ENCODE assay signal across 9 mouse cellular contexts in the genomic region with DNA sequence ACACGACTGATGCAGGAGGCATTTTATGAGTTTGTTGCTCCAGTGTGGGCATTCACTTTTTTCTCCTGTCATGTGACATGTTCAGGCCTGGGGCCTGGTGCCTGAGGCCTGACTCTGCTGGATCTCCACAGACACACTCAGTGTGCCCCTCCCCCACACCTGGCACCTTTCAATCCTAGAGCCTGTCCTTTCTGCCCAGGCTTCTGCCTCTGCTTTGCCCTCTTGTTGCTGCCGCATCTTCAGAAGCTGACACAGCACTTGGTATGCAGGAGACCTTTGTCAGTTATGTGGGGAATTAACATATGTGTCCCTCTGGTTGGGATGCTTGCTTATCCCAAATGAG.
A peak's percentile ranks its signal among the peaks of the same experiment; 100 is the strongest.
DNase-seq lines count a peak whose midpoint lies in the region; ATAC-seq and TF ChIP-seq lines count a peak whose summit lies in the region.
"Had no signal": no experiment of that assay in that cellular context is flagged by ENCODE, and none has a peak within 500 bp of the region (broad histone marks: within the 10 kb centered on the region; RNA-seq: fewer than 3 reads in every experiment).

No protein-coding gene starts in this region.

- H3K27ac ChIP-seq in hindbrain, embryonic 10.5 days: peak overlapping the region; percentile 35
- no peak overlapping the region for H3K27ac ChIP-seq in hindbrain, embryonic 16.5 days (ENCODE audit: low read depth, low read length)
- 0 out of 2 replicates have a peak overlapping the region, but pooled peaks have one; percentile 7 for H3K27ac ChIP-seq in hindbrain, embryonic 12.5 days
- no peak overlapping the region for H3K27ac ChIP-seq in midbrain, postnatal 0 days (ENCODE audit: low read depth, low read length)

- no peak overlapping the region for H3K4me3 ChIP-seq in hindbrain, embryonic 10.5 days
- no peak overlapping the region for H3K4me3 ChIP-seq in hindbrain, embryonic 16.5 days (ENCODE audit: low read length)
- no peak overlapping the region for H3K4me3 ChIP-seq in hindbrain, embryonic 12.5 days
- no peak overlapping the region for H3K4me3 ChIP-seq in midbrain, postnatal 0 days (ENCODE audit: low read depth, low read length)

- DNase-seq in hindbrain, embryonic 10.5 days (ENCODE audit: low spot score): no peak
- peak; percentile 12 to 24 for DNase-seq in cerebellum, postnatal 36 days
- no peak for DNase-seq in midbrain, postnatal 0 days (ENCODE audit: low spot score)
- DNase-seq in right cerebral cortex, postnatal 10 days (ENCODE audit: low spot score in 2 of 2): no peak
- no peak for DNase-seq in lung, postnatal 36 days
- no peak for DNase-seq in gastrocnemius, adult 8-10 months (ENCODE audit: low spot score in 2 of 2)

- no peaks in the 10 kb centered on the region for H3K9me3 ChIP-seq in hindbrain, embryonic 10.5 days
- no peaks in the 10 kb centered on the region for H3K9me3 ChIP-seq in hindbrain, embryonic 16.5 days (ENCODE audit: control insufficient read depth, low read length)
- H3K9me3 ChIP-seq in hindbrain, embryonic 12.5 days (replicated peaks): no peaks in the 10 kb centered on the region
- no peaks in the 10 kb centered on the region for H3K9me3 ChIP-seq in midbrain, postnatal 0 days (ENCODE audit: low read length)

- no peaks in the 10 kb centered on the region for H3K36me3 ChIP-seq in hindbrain, embryonic 10.5 days
- H3K36me3 ChIP-seq in hindbrain, embryonic 16.5 days (ENCODE audit: control insufficient read depth, insufficient read depth, low read length): no peaks in the 10 kb centered on the region
- no peaks in the 10 kb centered on the region for H3K36me3 ChIP-seq in hindbrain, embryonic 12.5 days
- no peaks in the 10 kb centered on the region for H3K36me3 ChIP-seq in midbrain, postnatal 0 days (ENCODE audit: insufficient read depth, low read length)

- peaks cover 20% of the 10 kb centered on the region for H3K4me1 ChIP-seq in hindbrain, embryonic 10.5 days (replicated peaks)
- peaks cover 4% of the 10 kb centered on the region; the same call in 1 of the 2 replicates for H3K4me1 ChIP-seq in hindbrain, embryonic 16.5 days (ENCODE audit: control insufficient read depth, insufficient read depth, low read depth, low read length)
- H3K4me1 ChIP-seq in hindbrain, embryonic 12.5 days: peaks cover 14% of the 10 kb centered on the region
- no peaks in the 10 kb centered on the region for H3K4me1 ChIP-seq in midbrain, postnatal 0 days (ENCODE audit: insufficient read depth, low read length)

- 72% methylated on average over 2 of the region's 2 CpGs for WGBS in hindbrain, embryonic 10.5 days
- 62% methylated on average over 2 of the region's 2 CpGs for WGBS in hindbrain, embryonic 16.5 days
- WGBS in hindbrain, embryonic 12.5 days: 59% methylated on average over 2 of the region's 2 CpGs
- WGBS in midbrain, postnatal 0 days: 48% methylated on average over 2 of the region's 2 CpGs

- no peaks in the 10 kb centered on the region for H3K27me3 ChIP-seq in hindbrain, embryonic 10.5 days (ENCODE audit: insufficient read depth, poor library complexity, severe bottlenecking)
- no peaks in the 10 kb centered on the region for H3K27me3 ChIP-seq in hindbrain, embryonic 16.5 days (replicated peaks; ENCODE audit: control insufficient read depth, insufficient read depth, low read length)
- H3K27me3 ChIP-seq in hindbrain, embryonic 12.5 days: no peaks in the 10 kb centered on the region
- H3K27me3 ChIP-seq in midbrain, postnatal 0 days (ENCODE audit: insufficient read depth, low read length): no peaks in the 10 kb centered on the region

- no peak overlapping the region for H3K9ac ChIP-seq in hindbrain, embryonic 16.5 days (ENCODE audit: low read depth, low read length)
- no peak overlapping the region for H3K9ac ChIP-seq in hindbrain, embryonic 12.5 days
- H3K9ac ChIP-seq in midbrain, postnatal 0 days (replicated peaks; ENCODE audit: low read length, poor library complexity, severe bottlenecking): 0 out of 2 replicates have a peak overlapping the region, but pooled peaks have one; percentile 13

- no peak for TF ChIP-seq CTCF in midbrain, postnatal 0 days (IDR thresholded peaks at IDR 0.05)

- no peak overlapping the region for H3K4me2 ChIP-seq in hindbrain, embryonic 16.5 days (ENCODE audit: low read length)
- no peak overlapping the region for H3K4me2 ChIP-seq in hindbrain, embryonic 12.5 days (replicated peaks)
- H3K4me2 ChIP-seq in midbrain, postnatal 0 days (ENCODE audit: low read depth, low read length, poor library complexity, severe bottlenecking): no peak overlapping the region

- ATAC-seq in hindbrain, embryonic 16.5 days: no peak
- ATAC-seq in hindbrain, embryonic 12.5 days (ENCODE audit: low FRiP score): no peak
- peak; percentile 48; the same call in 1 of the 2 replicates for ATAC-seq in midbrain, postnatal 0 days (ENCODE audit: low FRiP score)
- ATAC-seq: activated CD4-positive, CD25-positive, alpha-beta regulatory T cell, adult 4 months had no signal

Comparison
In these comparisons a context has a peak if more than half of its experiments do, and no peak if none do; other contexts are left out.
1. H3K27ac ChIP-seq: peak in hindbrain, embryonic 10.5 days (single experiment) and hindbrain, embryonic 12.5 days (single experiment); none in hindbrain, embryonic 16.5 days (single experiment) and midbrain, postnatal 0 days (single experiment).
2. DNase-seq: peak in cerebellum, postnatal 36 days (2 of 2); none in hindbrain, embryonic 10.5 days (single experiment), midbrain, postnatal 0 days (single experiment), right cerebral cortex, postnatal 10 days (0 of 2), lung, postnatal 36 days (single experiment) and gastrocnemius, adult 8-10 months (0 of 2).